Mouse (Mus musculus) MEL (cell line): ENCODE measurements around the gene Tmem184b. TPM values are rescaled to one million over a fixed set of nuclear protein-coding genes. Genes with fewer than 3 reads are reported as not detected.

Experiments
- DNase-seq: peaks from one replicate; pipeline ENCODE4 v3.0.0; 2011; ENCODE audit warnings: low read depth, low spot score
- H3K27ac ChIP-seq: 2 replicates; pipeline ENCODE4 v1.5.1; 2012; ENCODE audit warnings: low read depth, mild to moderate bottlenecking, control low read depth, low read length, moderate library complexity; ENCODE audit not compliant: control insufficient read depth
- H3K27me3 ChIP-seq, 2 experiments: fragments of 150-350 bp in 1 of 2; sonication (generic) in 1 of 2; 2 replicates each; pipeline ENCODE4 v1.6.1; 2012; ENCODE audit warnings: low read length in 2 of 2, mild to moderate bottlenecking in 2 of 2, improper control_type of control experiment in 1 of 2, moderate library complexity in 1 of 2; ENCODE audit not compliant: insufficient read depth in 2 of 2, control insufficient read depth in 1 of 2
- H3K36me3 ChIP-seq, 2 experiments: 2 replicates each; pipeline ENCODE4 v1.6.1; 2012 to 2014; ENCODE audit warnings: low read length in 2 of 2, improper control_type of control experiment in 1 of 2, inconsistent platforms in 1 of 2, mild to moderate bottlenecking in 1 of 2; ENCODE audit not compliant: insufficient read depth in 2 of 2, control insufficient read depth in 1 of 2
- H3K4me1 ChIP-seq, 2 experiments: fragments of 150-350 bp in 1 of 2; sonication (generic) in 1 of 2; 2 replicates each; pipeline ENCODE4 v1.6.1; 2012; ENCODE audit warnings: low read length in 2 of 2, improper control_type of control experiment in 1 of 2, mild to moderate bottlenecking in 1 of 2; ENCODE audit not compliant: insufficient read depth in 2 of 2, control insufficient read depth in 1 of 2
- H3K4me3 ChIP-seq, 2 experiments: fragments of 150-350 bp in 1 of 2; sonication (generic) in 1 of 2; 2 replicates each; pipeline ENCODE4 v1.5.1; 2012; ENCODE audit warnings: low read depth in 2 of 2, low read length in 2 of 2, mild to moderate bottlenecking in 2 of 2, moderate library complexity in 2 of 2, control low read depth in 1 of 2, improper control_type of control experiment in 1 of 2; ENCODE audit not compliant: control insufficient read depth in 1 of 2, insufficient read depth in 1 of 2
- H3K79me2 ChIP-seq: 2 replicates; pipeline ENCODE4 v1.6.1; 2012; ENCODE audit warnings: mild to moderate bottlenecking, low read length, moderate library complexity; ENCODE audit not compliant: control insufficient read depth, poor library complexity, insufficient read depth
- H3K9ac ChIP-seq: 2 replicates; pipeline ENCODE4 v1.6.1; 2012; ENCODE audit warnings: low read depth, mild to moderate bottlenecking, control low read depth, low read length, moderate library complexity; ENCODE audit not compliant: control insufficient read depth, poor library complexity, severe bottlenecking
- H3K9me3 ChIP-seq: fragments of 150-350 bp; sonication (generic); replicated peaks from 2 replicates; pipeline ENCODE4 v1.6.1; 2012; ENCODE audit warnings: mild to moderate bottlenecking, low read length, improper control_type of control experiment, moderate library complexity; ENCODE audit not compliant: insufficient read depth
- CHD1 ChIP-seq: IDR thresholded peaks from 2 replicates; pipeline ENCODE4 v1.6.1; 2012; ENCODE audit warnings: low read depth, mild to moderate bottlenecking, inconsistent platforms, low read length, improper control_type of control experiment
- CHD2 ChIP-seq: IDR thresholded peaks from 2 replicates; pipeline ENCODE4 v1.6.1; 2011; ENCODE audit warnings: low read length, improper control_type of control experiment
- CTCF ChIP-seq, 3 experiments: IDR thresholded peaks in 2 of 3; conservative IDR thresholded peaks in 1 of 3; 2 replicates each; pipeline ENCODE4 v1.5.1; 2011 to 2012; ENCODE audit warnings: low read length in 3 of 3, low read depth in 2 of 3, mild to moderate bottlenecking in 2 of 3, improper control_type of control experiment in 1 of 3, inconsistent platforms in 1 of 3, mixed read lengths in 1 of 3, moderate library complexity in 1 of 3; ENCODE audit not compliant: control insufficient read depth in 1 of 3, insufficient read depth in 1 of 3, poor library complexity in 1 of 3, severe bottlenecking in 1 of 3
- E2F4 ChIP-seq: IDR thresholded peaks from 2 replicates; pipeline ENCODE4 v1.6.1; 2011; ENCODE audit warnings: low read depth, low read length, improper control_type of control experiment, borderline replicate concordance
- ETS1 ChIP-seq: IDR thresholded peaks from 2 replicates; pipeline ENCODE4 v1.6.1; 2012; ENCODE audit warnings: low read depth, mild to moderate bottlenecking, inconsistent platforms, low read length, improper control_type of control experiment, moderate library complexity
- GABPA ChIP-seq: IDR thresholded peaks from 2 replicates; pipeline ENCODE4 v1.6.1; 2012; ENCODE audit warnings: low read depth, mild to moderate bottlenecking, inconsistent platforms, low read length, improper control_type of control experiment, moderate library complexity
- GATA1 ChIP-seq: IDR thresholded peaks from 2 replicates; pipeline ENCODE4 v1.6.1; 2011; ENCODE audit warnings: low read depth, low read length, improper control_type of control experiment
- HCFC1 ChIP-seq: IDR thresholded peaks from 2 replicates; pipeline ENCODE4 v1.6.1; 2012; ENCODE audit warnings: low read depth, mild to moderate bottlenecking, inconsistent platforms, low read length, improper control_type of control experiment, moderate library complexity
- JUND ChIP-seq: IDR thresholded peaks from 2 replicates; pipeline ENCODE4 v1.6.1; 2011; ENCODE audit warnings: low read depth, mild to moderate bottlenecking, improper control_type of control experiment, low read length
- KAT2A ChIP-seq: conservative IDR thresholded peaks from 2 replicates; pipeline ENCODE4 v1.6.1; 2012; ENCODE audit warnings: low read depth, low read length, improper control_type of control experiment, inconsistent platforms
- MAFK ChIP-seq: IDR thresholded peaks from 2 replicates; pipeline ENCODE4 v1.6.1; 2011; ENCODE audit warnings: low read depth, mild to moderate bottlenecking, low read length, improper control_type of control experiment, borderline replicate concordance
- MEF2A ChIP-seq: IDR thresholded peaks from 2 replicates; pipeline ENCODE4 v1.6.1; 2014; ENCODE audit warnings: low read depth, mild to moderate bottlenecking, inconsistent platforms, low read length, improper control_type of control experiment; ENCODE audit not compliant: poor library complexity, insufficient replicate concordance, severe bottlenecking; ENCODE audit errors: extremely low read depth
- MXI1 ChIP-seq: IDR thresholded peaks from 2 replicates; pipeline ENCODE4 v1.6.1; 2011; ENCODE audit warnings: mild to moderate bottlenecking, low read depth, low read length, improper control_type of control experiment
- NELFE ChIP-seq: IDR thresholded peaks from 2 replicates; pipeline ENCODE4 v1.6.1; 2011; ENCODE audit warnings: low read depth, low read length, improper control_type of control experiment
- NRF1 ChIP-seq: IDR thresholded peaks from 2 replicates; pipeline ENCODE4 v1.6.1; 2014; ENCODE audit warnings: low read depth, mild to moderate bottlenecking, inconsistent platforms, low read length, improper control_type of control experiment, moderate library complexity; ENCODE audit not compliant: poor library complexity, insufficient read depth, severe bottlenecking
- POLR2A ChIP-seq, 2 experiments: IDR thresholded peaks; 2 replicates each; pipeline ENCODE4 v1.6.1; 2011 to 2012; ENCODE audit warnings: low read length in 2 of 2, mild to moderate bottlenecking in 2 of 2, control low read depth in 1 of 2, improper control_type of control experiment in 1 of 2, low read depth in 1 of 2, moderate library complexity in 1 of 2; ENCODE audit not compliant: control insufficient read depth in 1 of 2, insufficient read depth in 1 of 2, poor library complexity in 1 of 2
- POLR2AphosphoS2 ChIP-seq: IDR thresholded peaks from 2 replicates; pipeline ENCODE4 v1.6.1; 2011; ENCODE audit warnings: low read length, improper control_type of control experiment
- POLR2AphosphoS5 ChIP-seq: IDR thresholded peaks from 2 replicates; pipeline ENCODE4 v1.6.1; 2012; ENCODE audit warnings: low read depth, borderline replicate concordance, mild to moderate bottlenecking, inconsistent platforms, low read length, moderate library complexity, mixed read lengths
- RCOR1 ChIP-seq: IDR thresholded peaks from 2 replicates; pipeline ENCODE4 v1.6.1; 2012; ENCODE audit warnings: low read depth, mild to moderate bottlenecking, inconsistent platforms, low read length, improper control_type of control experiment
- SIN3A ChIP-seq: IDR thresholded peaks from 2 replicates; pipeline ENCODE4 v1.6.1; 2012; ENCODE audit warnings: low read length, improper control_type of control experiment, inconsistent platforms
- TAL1 ChIP-seq: IDR thresholded peaks from 2 replicates; pipeline ENCODE4 v1.6.1; 2012; ENCODE audit warnings: mild to moderate bottlenecking, inconsistent platforms, low read length, moderate library complexity, mixed read lengths
- TBP ChIP-seq: IDR thresholded peaks from 2 replicates; pipeline ENCODE4 v1.8.0; 2011; ENCODE audit warnings: low read depth, low read length, improper control_type of control experiment
- TCF12 ChIP-seq: IDR thresholded peaks from 2 replicates; pipeline ENCODE4 v1.6.1; 2014; ENCODE audit warnings: low read depth, mild to moderate bottlenecking, inconsistent platforms, low read length, improper control_type of control experiment, moderate library complexity
- UBTF ChIP-seq: IDR thresholded peaks from 2 replicates; pipeline ENCODE4 v1.6.1; 2012; ENCODE audit warnings: low read depth, mild to moderate bottlenecking, inconsistent platforms, low read length, improper control_type of control experiment, moderate library complexity, borderline replicate concordance; ENCODE audit not compliant: insufficient read depth
- USF1 ChIP-seq: IDR thresholded peaks from 2 replicates; pipeline ENCODE4 v1.6.1; 2014; ENCODE audit warnings: low read depth, mild to moderate bottlenecking, inconsistent platforms, low read length, improper control_type of control experiment, moderate library complexity
- USF2 ChIP-seq, 2 experiments: IDR thresholded peaks; 2 replicates each; pipeline ENCODE4 v1.6.1; 2011 to 2012; ENCODE audit warnings: improper control_type of control experiment in 2 of 2, low read length in 2 of 2, borderline replicate concordance in 1 of 2, inconsistent platforms in 1 of 2, low read depth in 1 of 2, mild to moderate bottlenecking in 1 of 2; ENCODE audit not compliant: insufficient read depth in 1 of 2
- ZC3H11A ChIP-seq: IDR thresholded peaks from 2 replicates; pipeline ENCODE4 v1.6.1; 2012; ENCODE audit warnings: low read depth, mild to moderate bottlenecking, inconsistent platforms, low read length, improper control_type of control experiment
- ZKSCAN1 ChIP-seq: IDR thresholded peaks from 2 replicates; pipeline ENCODE4 v1.6.1; 2012; ENCODE audit warnings: low read depth, mild to moderate bottlenecking, inconsistent platforms, low read length, improper control_type of control experiment, moderate library complexity
- ZNF384 ChIP-seq: IDR thresholded peaks from 2 replicates; pipeline ENCODE4 v1.6.1; 2012; ENCODE audit warnings: low read depth, mild to moderate bottlenecking, inconsistent platforms, low read length, improper control_type of control experiment
- polyA plus RNA-seq, 2 experiments: library from polyadenylated mRNA; stranded (reverse) in 1 of 2; unstranded in 1 of 2; fragments of >175 nt in 1 of 2; fragments of >200 nt in 1 of 2; gene quantifications; 2 replicates each; pipeline versions ENCODE4 v1.2.1 to v1.2.4; 2012; ENCODE audit warnings: low replicate concordance in 2 of 2, low read depth in 1 of 2; ENCODE audit not compliant: insufficient read length in 2 of 2, insufficient read depth in 1 of 2, missing spikeins in 1 of 2
- total RNA-seq: library from RNA; depleted of rRNA; stranded (reverse); fragments of 300-350 nt; gene quantifications from 2 replicates; pipeline ENCODE4 v1.2.3, GENCODE M21; 2012

Gene Tmem184b
- total and polyA plus RNA-seq, 3 experiments: 7.5 to 28.4 TPM; not detected in 1

DNA sequence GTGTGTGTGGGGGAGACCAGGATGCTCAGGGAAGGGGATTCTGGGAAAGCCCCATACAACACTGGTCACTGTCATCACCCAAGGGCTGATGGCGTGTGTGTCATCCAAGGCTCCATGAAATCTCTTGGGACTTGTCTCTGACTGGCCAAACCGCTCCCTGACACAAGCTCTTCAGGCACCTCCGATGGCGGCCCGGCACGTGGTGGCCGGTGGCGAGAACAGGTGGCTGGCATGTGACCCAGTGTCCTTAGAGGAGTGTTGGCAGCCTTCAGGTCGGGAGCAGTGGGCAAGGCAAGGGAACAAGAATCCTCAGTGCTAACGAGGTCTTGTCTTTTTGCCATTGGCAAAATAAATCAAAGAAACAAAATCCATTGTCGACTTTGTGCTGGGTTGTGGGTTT, 15.3 kb upstream of the Tmem184b start:
- peaks cover 8 to 21% of the 10 kb centered on the region in 2 experiments for H3K4me1 ChIP-seq
- no peak overlapping the region for H3K9ac ChIP-seq
- no peaks in the 10 kb centered on the region for H3K9me3 ChIP-seq
- no peak overlapping the region for H3K27ac ChIP-seq
- H3K27me3 ChIP-seq: no peaks in the 10 kb centered on the region
- no peaks in the 10 kb centered on the region for H3K79me2 ChIP-seq
- DNase-seq: no peak
- H3K4me3 ChIP-seq: no peak overlapping the region
- H3K36me3 ChIP-seq: peaks cover 0 to 13% of the 10 kb centered on the region in 2 experiments; a peak in 3 of 4 replicates
- no peak for TF ChIP-seq POLR2AphosphoS2
- TF ChIP-seq USF1: no peak
- no peak for TF ChIP-seq CTCF (IDR thresholded peaks at IDR 0.05 in 2 of 3, conservative IDR thresholded peaks at IDR 0.05 in 1 of 3; ENCODE audit: control insufficient read depth in 1 of 3, insufficient read depth in 1 of 3, low read depth in 2 of 3, low read length in 3 of 3, poor library complexity in 1 of 3, severe bottlenecking in 1 of 3)
- no peak for TF ChIP-seq GABPA
- no peak for TF ChIP-seq UBTF
- no peak for TF ChIP-seq POLR2AphosphoS5
- no peak for TF ChIP-seq KAT2A
- no peak for TF ChIP-seq TCF12
- TF ChIP-seq HCFC1: no peak
- TF ChIP-seq CHD1: no peak
- no peak for TF ChIP-seq NELFE
- no peak for TF ChIP-seq POLR2A (IDR thresholded peaks at IDR 0.05; ENCODE audit: control insufficient read depth in 1 of 2, insufficient read depth in 1 of 2, low read depth in 1 of 2, low read length in 2 of 2, poor library complexity in 1 of 2)
- no peak for TF ChIP-seq NRF1
- TF ChIP-seq USF2 (IDR thresholded peaks at IDR 0.05; ENCODE audit: borderline replicate concordance in 1 of 2, insufficient read depth in 1 of 2, low read depth in 1 of 2, low read length in 2 of 2): no peak
- no peak for TF ChIP-seq E2F4
- no peak for TF ChIP-seq TAL1
- no peak for TF ChIP-seq MXI1
- no peak for TF ChIP-seq ZC3H11A
- TF ChIP-seq TBP: no peak
- no peak for TF ChIP-seq GATA1

DNA sequence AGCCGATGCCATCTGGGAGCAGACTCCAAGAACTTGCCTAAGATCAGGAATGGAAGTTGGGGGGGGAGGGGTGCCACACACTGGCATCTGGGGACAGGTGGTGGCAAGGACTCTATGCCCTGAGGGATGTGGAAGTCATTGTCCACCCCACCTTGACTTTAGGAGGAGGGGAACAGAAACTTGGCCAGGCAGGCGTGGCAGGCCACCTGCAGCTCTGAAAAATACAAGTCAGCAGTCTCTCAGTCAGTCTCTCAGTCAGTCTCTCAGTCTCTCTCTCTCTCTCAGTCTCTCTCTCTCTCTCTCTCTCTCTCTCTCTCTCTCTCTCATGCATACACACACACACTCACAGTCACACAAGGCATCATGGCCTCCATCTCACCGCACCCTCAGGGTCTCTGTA, 14.9 kb upstream of the Tmem184b start:
- no peaks in the 10 kb centered on the region for H3K79me2 ChIP-seq
- no peaks in the 10 kb centered on the region for H3K9me3 ChIP-seq
- no peaks in the 10 kb centered on the region for H3K27me3 ChIP-seq
- H3K4me3 ChIP-seq: no peak overlapping the region
- peaks cover 0 to 13% of the 10 kb centered on the region in 2 experiments; a peak in 3 of 4 replicates for H3K36me3 ChIP-seq
- H3K9ac ChIP-seq: no peak overlapping the region
- TF ChIP-seq MEF2A (no peak), E2F4 (no peak), MAFK (no peak), POLR2AphosphoS5 (no peak), SIN3A (no peak), NRF1 (no peak), POLR2AphosphoS2 (no peak), MXI1 (no peak), RCOR1 (no peak), ETS1 (no peak), JUND (no peak), ZKSCAN1 (no peak), ZC3H11A (no peak), NELFE (no peak), HCFC1 (no peak), POLR2A (IDR thresholded peaks at IDR 0.05; ENCODE audit: control insufficient read depth in 1 of 2, insufficient read depth in 1 of 2, low read depth in 1 of 2, low read length in 2 of 2, poor library complexity in 1 of 2) (no peak), CHD2 (no peak), ZNF384 (no peak)
- TF ChIP-seq, all 39 proteins: peak for 0
- peaks cover 8 to 21% of the 10 kb centered on the region in 2 experiments for H3K4me1 ChIP-seq
- no peak for DNase-seq
- no peak overlapping the region for H3K27ac ChIP-seq
